Mouse (Mus musculus): Measurements from ENCODE around the gene Gpc5.

Gene Gpc5

DNA sequence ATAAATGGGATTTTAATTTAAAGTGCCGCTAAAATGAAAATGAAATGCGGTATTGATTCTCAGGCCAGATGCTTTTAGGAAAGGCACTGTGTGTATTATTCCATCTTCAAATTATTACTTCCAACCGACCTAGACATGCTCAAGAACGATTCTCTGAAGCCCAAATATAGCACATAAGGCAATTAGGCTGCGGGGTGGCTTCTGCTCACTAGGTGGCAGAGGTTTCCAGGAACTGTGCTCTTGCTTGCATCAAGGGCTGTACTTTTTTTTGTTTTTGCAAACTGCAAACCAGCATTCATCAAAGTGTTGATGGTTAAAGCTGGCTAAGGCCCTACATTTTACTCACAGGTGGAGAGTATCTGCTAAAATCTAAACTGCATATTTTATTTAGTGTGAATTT lies 375.9 kb downstream of the Gpc5 start:
- in situ Hi-C loops (cut with MboI; ENCODE audit: unreplicated experiment in 2 of 2): no loop called here

- in situ Hi-C loops (cut with MboI; ENCODE audit: unreplicated experiment in 2 of 2): no loop called here
Observed at GRCm38 (mm10) chr14:115475234-115475633, 383.2 kb downstream of the Gpc5 start.

DNA sequence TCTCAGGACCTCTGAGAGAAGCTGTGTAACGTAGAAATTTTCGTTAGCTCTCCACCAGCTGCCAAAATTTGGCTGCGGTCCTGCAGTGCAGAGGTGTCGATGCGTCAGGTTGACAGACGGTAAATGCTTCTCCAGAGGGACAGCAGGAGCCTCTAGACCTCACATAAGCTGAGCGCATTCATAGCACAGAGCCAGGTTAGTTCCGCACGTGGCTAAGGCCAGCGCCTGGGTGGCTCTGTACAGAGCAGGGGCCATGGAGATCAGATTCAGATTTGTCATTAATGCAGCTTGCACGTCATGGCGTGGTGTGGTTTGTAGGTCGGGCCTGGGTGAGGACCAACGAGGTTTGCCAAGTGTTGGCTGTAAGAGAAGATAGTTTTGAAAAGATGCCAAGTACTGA lies 385.3 kb downstream of the Gpc5 start:
- in situ Hi-C loops (cut with MboI; ENCODE audit: unreplicated experiment in 2 of 2): no loop called here

DNA sequence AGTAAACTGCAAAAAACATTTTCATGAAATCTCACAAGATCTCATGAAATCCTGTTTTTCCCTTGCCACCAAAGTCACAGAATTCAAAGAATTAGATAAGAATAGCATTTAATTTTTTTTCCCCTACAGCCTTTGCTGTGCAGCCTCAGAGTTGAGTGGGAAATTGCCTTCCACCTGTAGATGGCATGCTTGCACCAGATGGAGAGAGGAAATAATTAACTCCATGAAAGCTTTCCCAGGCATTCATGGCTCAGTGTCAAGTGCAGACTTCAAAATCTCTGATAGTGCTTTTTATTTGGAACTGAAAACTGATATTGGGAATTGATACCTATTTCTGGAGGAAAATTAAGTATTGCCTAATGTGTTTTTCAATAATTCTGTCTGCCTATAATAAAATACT lies 393.1 kb downstream of the Gpc5 start:
- in situ Hi-C loops (cut with MboI; ENCODE audit: unreplicated experiment in 2 of 2): no loop called here

- in situ Hi-C loops (cut with MboI; ENCODE audit: unreplicated experiment in 2 of 2): no loop called here
Observed at GRCm38 (mm10) chr14:115500794-115501193, 408.8 kb downstream of the Gpc5 start.

GRCm38 (mm10) chr14:115546516-115547282 lies 454.7 kb downstream of the Gpc5 start:
- in situ Hi-C loops (cut with MboI; ENCODE audit: unreplicated experiment in 2 of 2): no loop called here

DNA sequence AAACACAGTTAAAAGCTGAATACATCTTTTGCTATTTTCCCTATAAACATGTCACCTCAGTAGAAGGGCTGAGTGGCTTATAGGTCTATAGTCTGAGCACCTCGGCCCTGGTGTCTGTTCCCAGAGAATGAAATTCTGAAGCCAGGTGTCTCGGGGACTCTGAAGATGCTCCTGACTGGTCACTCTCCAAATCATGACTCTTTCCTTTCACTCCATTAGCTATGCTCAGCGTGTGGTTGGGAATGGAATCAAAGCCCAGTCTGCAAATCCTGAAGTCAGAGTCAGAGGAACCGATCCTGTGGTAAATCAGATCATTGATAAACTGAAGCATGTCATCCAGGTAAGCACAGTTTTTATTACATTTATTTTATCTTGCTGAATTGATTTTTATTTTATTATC lies 460.0 kb downstream of the Gpc5 start:
- in situ Hi-C loops (cut with MboI; ENCODE audit: unreplicated experiment in 2 of 2): no loop called here

- in situ Hi-C loops (cut with MboI; ENCODE audit: unreplicated experiment in 2 of 2): no loop called here
Observed at GRCm38 (mm10) chr14:115580466-115581255, 488.6 kb downstream of the Gpc5 start.

- in situ Hi-C loops (cut with MboI; ENCODE audit: unreplicated experiment in 2 of 2): no loop called here
Observed at GRCm38 (mm10) chr14:115581256-115581633, 489.2 kb downstream of the Gpc5 start.

- in situ Hi-C loops (cut with MboI; ENCODE audit: unreplicated experiment in 2 of 2): no loop called here
Observed at GRCm38 (mm10) chr14:115600259-115601029, 508.4 kb downstream of the Gpc5 start.

GRCm38 (mm10) chr14:115614154-115614553 lies 522.1 kb downstream of the Gpc5 start:
- in situ Hi-C loops (cut with MboI; ENCODE audit: unreplicated experiment in 2 of 2): no loop called here

- in situ Hi-C loops (cut with MboI; ENCODE audit: unreplicated experiment in 2 of 2): no loop called here
Observed at GRCm38 (mm10) chr14:115616305-115616704, 524.3 kb downstream of the Gpc5 start.

GRCm38 (mm10) chr14:115616846-115617245 lies 524.8 kb downstream of the Gpc5 start:
- in situ Hi-C loops (cut with MboI; ENCODE audit: unreplicated experiment in 2 of 2): no loop called here

- in situ Hi-C loops (cut with MboI; ENCODE audit: unreplicated experiment in 2 of 2): no loop called here
Observed at GRCm38 (mm10) chr14:115620473-115620872, 528.5 kb downstream of the Gpc5 start.

GRCm38 (mm10) chr14:115631160-115631898 lies 539.3 kb downstream of the Gpc5 start:
- in situ Hi-C loops (cut with MboI; ENCODE audit: unreplicated experiment in 2 of 2): no loop called here

- in situ Hi-C loops (cut with MboI; ENCODE audit: unreplicated experiment in 2 of 2): no loop called here
Observed at GRCm38 (mm10) chr14:115633311-115633710, 541.3 kb downstream of the Gpc5 start.

- in situ Hi-C loops (cut with MboI; ENCODE audit: unreplicated experiment in 2 of 2): no loop called here
Observed at GRCm38 (mm10) chr14:115679875-115680274, 587.9 kb downstream of the Gpc5 start.

- in situ Hi-C loops (cut with MboI; ENCODE audit: unreplicated experiment in 2 of 2): no loop called here
Observed at GRCm38 (mm10) chr14:115746013-115746412, 654.0 kb downstream of the Gpc5 start.

DNA sequence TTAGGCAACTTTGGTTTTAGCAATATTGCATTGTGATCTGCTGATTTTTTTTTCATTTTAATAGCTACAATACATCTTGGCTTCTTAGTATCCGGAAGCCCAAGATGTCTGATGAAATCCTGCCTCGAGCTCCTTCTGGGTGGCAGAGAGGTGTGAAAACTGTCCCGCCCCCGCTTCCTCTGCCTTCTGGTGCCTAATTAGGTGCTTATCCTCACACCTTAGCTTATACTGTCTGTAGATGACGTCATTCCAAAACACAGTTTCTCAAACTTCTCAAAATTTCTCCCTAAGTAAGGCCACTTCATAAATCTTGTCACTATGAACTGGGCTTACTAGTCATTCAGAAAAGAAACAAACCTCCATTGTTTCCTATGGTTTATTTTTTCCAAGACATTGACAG lies 668.2 kb downstream of the Gpc5 start:
- in situ Hi-C loops (cut with MboI; ENCODE audit: unreplicated experiment in 2 of 2): no loop called here

GRCm38 (mm10) chr14:115779382-115780177 lies 687.6 kb downstream of the Gpc5 start:
- in situ Hi-C loops (cut with MboI; ENCODE audit: unreplicated experiment in 2 of 2): no loop called here
